In the genomic region with DNA sequence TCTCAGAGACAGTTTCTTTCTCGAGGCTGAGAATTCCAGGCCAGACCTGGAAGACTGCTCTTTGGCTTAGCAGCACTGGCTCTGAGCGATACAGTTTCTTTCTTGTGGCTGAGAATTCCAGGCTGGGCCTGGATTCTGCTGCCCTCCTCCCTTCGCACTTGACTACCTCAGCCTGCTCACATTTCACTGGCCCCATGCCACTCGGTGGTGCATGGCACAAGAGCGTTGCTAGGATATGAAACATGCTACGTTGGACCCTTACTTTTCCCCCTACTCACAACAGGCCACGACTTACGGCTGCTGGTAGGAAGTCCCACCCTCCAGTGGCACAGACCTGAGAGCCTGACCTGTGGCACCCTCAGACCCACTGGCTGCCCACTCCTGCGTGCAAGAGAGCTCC, we compare ENCODE assay signal across 18 mouse cellular contexts. TPM values are rescaled to one million over a fixed set of nuclear protein-coding genes. Genes with fewer than 3 reads are reported as not detected.
A peak's percentile ranks its signal among the peaks of the same experiment; 100 is the strongest.
DNase-seq lines count a peak whose midpoint lies in the region; ATAC-seq and TF ChIP-seq lines count a peak whose summit lies in the region.
"Had no signal": no experiment of that assay in that cellular context is flagged by ENCODE, and none has a peak within 500 bp of the region (broad histone marks: within the 10 kb centered on the region; RNA-seq: fewer than 3 reads in every experiment).

No protein-coding gene starts in this region.

- no peaks in the 10 kb centered on the region for H3K36me3 ChIP-seq in embryonic facial prominence, embryonic 13.5 days
- H3K36me3 ChIP-seq in embryonic facial prominence, embryonic 10.5 days (replicated peaks): no peaks in the 10 kb centered on the region
- no peaks in the 10 kb centered on the region for H3K36me3 ChIP-seq in hindbrain, postnatal 0 days (ENCODE audit: insufficient read depth, low read length)
- H3K36me3 ChIP-seq in hindbrain, embryonic 11.5 days (ENCODE audit: control insufficient read depth, insufficient read depth, low read length): no peaks in the 10 kb centered on the region
- H3K36me3 ChIP-seq in midbrain, embryonic 10.5 days: no peaks in the 10 kb centered on the region
- no peaks in the 10 kb centered on the region for H3K36me3 ChIP-seq in midbrain, embryonic 13.5 days
- H3K36me3 ChIP-seq: hindbrain, embryonic 15.5 days had no signal

- H3K4me2 ChIP-seq in embryonic facial prominence, embryonic 13.5 days: no peak overlapping the region
- no peak overlapping the region for H3K4me2 ChIP-seq in hindbrain, postnatal 0 days (ENCODE audit: low read depth, low read length)
- H3K4me2 ChIP-seq in hindbrain, embryonic 11.5 days (replicated peaks; ENCODE audit: low read depth, low read length): no peak overlapping the region
- H3K4me2 ChIP-seq in midbrain, embryonic 13.5 days (replicated peaks): no peak overlapping the region
- H3K4me2 ChIP-seq: hindbrain, embryonic 15.5 days had no signal

- no peak overlapping the region for H3K9ac ChIP-seq in embryonic facial prominence, embryonic 13.5 days
- H3K9ac ChIP-seq in hindbrain, postnatal 0 days (replicated peaks; ENCODE audit: low read length): no peak overlapping the region
- no peak overlapping the region for H3K9ac ChIP-seq in hindbrain, embryonic 11.5 days (ENCODE audit: low read depth, low read length)
- H3K9ac ChIP-seq in midbrain, embryonic 13.5 days (replicated peaks): no peak overlapping the region
- H3K9ac ChIP-seq: hindbrain, embryonic 15.5 days; liver, postnatal 0 days had no signal

- no peak for DNase-seq in embryonic facial prominence, embryonic 10.5 days (ENCODE audit: low spot score)
- peak; percentile 20 for DNase-seq in hindbrain, postnatal 0 days (ENCODE audit: low spot score)
- no peak for DNase-seq in hindbrain, embryonic 11.5 days (ENCODE audit: low spot score)
- no peak for DNase-seq in midbrain, embryonic 10.5 days (ENCODE audit: low spot score)
- DNase-seq in kidney, postnatal 4 days: peak; percentile 51 to 69
- no peak for DNase-seq in thymus, postnatal 25 days
- DNase-seq: cerebellum, adult 11 months; layer of hippocampus, postnatal 36 days; liver, postnatal 0 days; lung, postnatal 4 days; midbrain, embryonic 14.5 days had no signal

- peak overlapping the region; percentile 44; the same call in 1 of the 2 replicates for H3K27ac ChIP-seq in embryonic facial prominence, embryonic 13.5 days
- no peak overlapping the region for H3K27ac ChIP-seq in embryonic facial prominence, embryonic 10.5 days (replicated peaks)
- H3K27ac ChIP-seq in hindbrain, postnatal 0 days: no peak overlapping the region
- no peak overlapping the region for H3K27ac ChIP-seq in hindbrain, embryonic 11.5 days (ENCODE audit: low read depth, low read length)
- H3K27ac ChIP-seq in midbrain, embryonic 10.5 days (replicated peaks): peak overlapping the region; percentile 52
- H3K27ac ChIP-seq in midbrain, embryonic 13.5 days: no peak overlapping the region
- H3K27ac ChIP-seq: hindbrain, embryonic 15.5 days had no signal

- no peaks in the 10 kb centered on the region for H3K27me3 ChIP-seq in embryonic facial prominence, embryonic 13.5 days
- H3K27me3 ChIP-seq in embryonic facial prominence, embryonic 10.5 days (replicated peaks; ENCODE audit: low read depth, poor library complexity, severe bottlenecking): no peaks in the 10 kb centered on the region
- no peaks in the 10 kb centered on the region for H3K27me3 ChIP-seq in hindbrain, postnatal 0 days (ENCODE audit: insufficient read depth, low read length)
- no peaks in the 10 kb centered on the region for H3K27me3 ChIP-seq in hindbrain, embryonic 11.5 days (ENCODE audit: control insufficient read depth, insufficient read depth, low read length)
- H3K27me3 ChIP-seq in midbrain, embryonic 10.5 days (ENCODE audit: low read depth, poor library complexity, severe bottlenecking): no peaks in the 10 kb centered on the region
- no peaks in the 10 kb centered on the region for H3K27me3 ChIP-seq in midbrain, embryonic 13.5 days
- H3K27me3 ChIP-seq: hindbrain, embryonic 15.5 days had no signal

- peaks cover 17% of the 10 kb centered on the region for H3K4me1 ChIP-seq in embryonic facial prominence, embryonic 13.5 days
- peaks cover 13% of the 10 kb centered on the region for H3K4me1 ChIP-seq in embryonic facial prominence, embryonic 10.5 days
- no peaks in the 10 kb centered on the region for H3K4me1 ChIP-seq in hindbrain, postnatal 0 days (ENCODE audit: insufficient read depth, low read length)
- no peaks in the 10 kb centered on the region for H3K4me1 ChIP-seq in hindbrain, embryonic 11.5 days (replicated peaks; ENCODE audit: control insufficient read depth, insufficient read depth, low read length)
- H3K4me1 ChIP-seq in midbrain, embryonic 10.5 days: peaks cover 33% of the 10 kb centered on the region
- H3K4me1 ChIP-seq in midbrain, embryonic 13.5 days (replicated peaks): peaks cover 8% of the 10 kb centered on the region
- H3K4me1 ChIP-seq: hindbrain, embryonic 15.5 days had no signal

- WGBS in embryonic facial prominence, embryonic 13.5 days: 69% methylated on average over 9 of the region's 9 CpGs
- 78% methylated on average over 9 of the region's 9 CpGs for WGBS in embryonic facial prominence, embryonic 10.5 days
- WGBS in hindbrain, postnatal 0 days: 34% methylated on average over 9 of the region's 9 CpGs
- WGBS in hindbrain, embryonic 11.5 days: 74% methylated on average over 9 of the region's 9 CpGs
- 63% methylated on average over 9 of the region's 9 CpGs for WGBS in midbrain, embryonic 10.5 days
- WGBS in midbrain, embryonic 13.5 days: 56% methylated on average over 9 of the region's 9 CpGs

- no peaks in the 10 kb centered on the region for H3K9me3 ChIP-seq in embryonic facial prominence, embryonic 13.5 days
- no peaks in the 10 kb centered on the region for H3K9me3 ChIP-seq in embryonic facial prominence, embryonic 10.5 days
- no peaks in the 10 kb centered on the region for H3K9me3 ChIP-seq in hindbrain, postnatal 0 days (ENCODE audit: low read length)
- H3K9me3 ChIP-seq in hindbrain, embryonic 11.5 days (ENCODE audit: control insufficient read depth, low read length): no peaks in the 10 kb centered on the region
- H3K9me3 ChIP-seq in midbrain, embryonic 10.5 days (replicated peaks): no peaks in the 10 kb centered on the region
- H3K9me3 ChIP-seq in midbrain, embryonic 13.5 days: no peaks in the 10 kb centered on the region
- H3K9me3 ChIP-seq: hindbrain, embryonic 15.5 days had no signal

- no peak overlapping the region for H3K4me3 ChIP-seq in embryonic facial prominence, embryonic 13.5 days
- no peak overlapping the region for H3K4me3 ChIP-seq in embryonic facial prominence, embryonic 10.5 days
- no peak overlapping the region for H3K4me3 ChIP-seq in hindbrain, postnatal 0 days (ENCODE audit: low read length)
- no peak overlapping the region for H3K4me3 ChIP-seq in hindbrain, embryonic 11.5 days (ENCODE audit: low read depth, low read length)
- no peak overlapping the region for H3K4me3 ChIP-seq in midbrain, embryonic 10.5 days
- no peak overlapping the region for H3K4me3 ChIP-seq in midbrain, embryonic 13.5 days (replicated peaks)
- H3K4me3 ChIP-seq: hindbrain, embryonic 15.5 days had no signal

- TF ChIP-seq CTCF in hindbrain, postnatal 0 days (IDR thresholded peaks at IDR 0.05; ENCODE audit: low read depth): no peak

- no peak for ATAC-seq in embryonic facial prominence, embryonic 13.5 days (ENCODE audit: insufficient number of reproducible peaks, insufficient read depth, low FRiP score, low TSS enrichment, low read depth)
- ATAC-seq in hindbrain, postnatal 0 days: no peak
- ATAC-seq in hindbrain, embryonic 11.5 days (ENCODE audit: low FRiP score): no peak
- no peak for ATAC-seq in midbrain, embryonic 13.5 days
- ATAC-seq: liver, postnatal 0 days had no signal

RNA-seq across cellular contexts. Expression of a gene that starts 46.5 kb away (rescaled TPM):
- not detected in 2 replicates for polyA plus RNA-seq in embryonic facial prominence, embryonic 13.5 days (2015; fragmentation: Nextera tagmentation; extraction: Ambion mirVana)
- polyA plus RNA-seq in embryonic facial prominence, embryonic 10.5 days (2016; fragmentation: Nextera tagmentation; extraction: Ambion mirVana): not detected in 2 replicates
- total RNA-seq in hindbrain, postnatal 0 days (2014; rRNA removed): not detected in 2 replicates
- 1.4 and 2.7 TPM in 2 replicates for polyA plus RNA-seq in hindbrain, postnatal 0 days (2015; fragmentation: Nextera tagmentation; extraction: Ambion mirVana)
- polyA plus RNA-seq in hindbrain, embryonic 11.5 days (2014; fragmentation: Nextera tagmentation; extraction: Ambion mirVana): 0.84 TPM in 1 of 2 replicates, not detected in the other
- polyA plus RNA-seq in midbrain, embryonic 10.5 days (2016; fragmentation: Nextera tagmentation; extraction: Ambion mirVana): not detected in 2 replicates
- not detected in 2 replicates for polyA plus RNA-seq in midbrain, embryonic 13.5 days (2015; fragmentation: Nextera tagmentation; extraction: Ambion mirVana)
- total RNA-seq: heart, adult 8-10 months; layer of hippocampus, postnatal 36 days had no signal
- polyA plus RNA-seq: large intestine, adult 2 months; limb, embryonic 11.5 days; liver, postnatal 0 days; midbrain, embryonic 14.5 days; neural tube, embryonic 11.5 days had no signal

Comparison
In these comparisons a context has a peak if more than half of its experiments do, and no peak if none do; other contexts are left out.
1. H3K27ac ChIP-seq: peak in embryonic facial prominence, embryonic 13.5 days (single experiment) and midbrain, embryonic 10.5 days (single experiment); none in embryonic facial prominence, embryonic 10.5 days (single experiment), hindbrain, postnatal 0 days (single experiment), hindbrain, embryonic 11.5 days (single experiment) and midbrain, embryonic 13.5 days (single experiment).
2. DNase-seq: peak in hindbrain, postnatal 0 days (single experiment) and kidney, postnatal 4 days (2 of 2); none in embryonic facial prominence, embryonic 10.5 days (single experiment), hindbrain, embryonic 11.5 days (single experiment), midbrain, embryonic 10.5 days (single experiment) and thymus, postnatal 25 days (single experiment).